Mouse (Mus musculus) CH12.LX (cell line): ENCODE data around the gene Fcrl1. TPM values are rescaled to one million over a fixed set of nuclear protein-coding genes. Genes with fewer than 3 reads are reported as not detected.
A peak's percentile ranks its signal among the peaks of the same experiment; 100 is the strongest.

Experiments used
- DNase-seq: peaks from one replicate; pipeline ENCODE4 v3.0.0-alpha.2; 2013; ENCODE audit errors: extremely low read depth
- H3K27ac ChIP-seq: 2 replicates; pipeline ENCODE4 v1.5.1; 2012; ENCODE audit warnings: low read depth, mild to moderate bottlenecking, control low read depth, moderate library complexity; ENCODE audit not compliant: insufficient read depth
- H3K27me3 ChIP-seq: replicated peaks from 2 replicates; pipeline ENCODE3; 2012; ENCODE audit warnings: inconsistent platforms
- H3K36me3 ChIP-seq, 2 experiments: replicated peaks in 1 of 2; 2 replicates each; pipeline versions ENCODE3 to v1.6.1; 2012; ENCODE audit warnings: inconsistent platforms in 1 of 2, low read length in 1 of 2, mild to moderate bottlenecking in 1 of 2, mixed read lengths in 1 of 2, moderate library complexity in 1 of 2; ENCODE audit not compliant: control insufficient read depth in 1 of 2, insufficient read depth in 1 of 2
- H3K4me1 ChIP-seq, 2 experiments: 2 replicates each; pipeline ENCODE4 v1.6.1; 2012; ENCODE audit warnings: inconsistent platforms in 1 of 2, moderate library complexity in 1 of 2; ENCODE audit not compliant: insufficient read depth in 2 of 2, control insufficient read depth in 1 of 2
- H3K4me2 ChIP-seq: 2 replicates; pipeline ENCODE4 v1.6.1; 2012; ENCODE audit warnings: low read depth, mild to moderate bottlenecking, control low read depth; ENCODE audit not compliant: poor library complexity, insufficient read depth, severe bottlenecking
- H3K4me3 ChIP-seq, 3 experiments: fragments of 150-350 bp in 1 of 3; sonication (generic) in 1 of 3; replicated peaks in 1 of 3; 2 replicates each; pipeline versions ENCODE3 to v1.5.1; 2011 to 2012; ENCODE audit warnings: low read depth in 2 of 3, low read length in 2 of 3, mild to moderate bottlenecking in 2 of 3, moderate library complexity in 2 of 3, control low read depth in 1 of 3, improper control_type of control experiment in 1 of 3, inconsistent platforms in 1 of 3, mixed read lengths in 1 of 3; ENCODE audit not compliant: poor library complexity in 1 of 3
- H3K79me2 ChIP-seq: replicated peaks from 2 replicates; pipeline ENCODE4 v1.6.1; 2012; ENCODE audit warnings: mild to moderate bottlenecking, moderate library complexity; ENCODE audit not compliant: control insufficient read depth, poor library complexity, insufficient read depth, severe bottlenecking; ENCODE audit errors: extremely low read depth
- H3K9ac ChIP-seq: 2 replicates; pipeline ENCODE4 v1.6.1; 2012; ENCODE audit warnings: low read depth, mild to moderate bottlenecking, control low read depth, moderate library complexity; ENCODE audit not compliant: insufficient read depth
- H3K9me3 ChIP-seq: replicated peaks from 2 replicates; pipeline ENCODE3; 2012; ENCODE audit warnings: low read length, inconsistent platforms, mixed read lengths
- BHLHE40 ChIP-seq: IDR thresholded peaks from 2 replicates; pipeline ENCODE4 v1.6.1; 2011; ENCODE audit warnings: mild to moderate bottlenecking, low read depth, low read length, improper control_type of control experiment
- CHD2 ChIP-seq: IDR thresholded peaks from 2 replicates; pipeline ENCODE4 v1.6.1; 2011; ENCODE audit warnings: low read length, improper control_type of control experiment
- CTCF ChIP-seq, 2 experiments: IDR thresholded peaks in 1 of 2; conservative IDR thresholded peaks in 1 of 2; 2 replicates each; pipeline ENCODE4 v1.5.1; 2011 to 2012; ENCODE audit warnings: low read depth in 2 of 2, low read length in 2 of 2, improper control_type of control experiment in 1 of 2, inconsistent platforms in 1 of 2, mild to moderate bottlenecking in 1 of 2, moderate library complexity in 1 of 2
- E2F4 ChIP-seq: IDR thresholded peaks from 2 replicates; pipeline ENCODE4 v1.6.1; 2011; ENCODE audit warnings: low read depth, low read length, improper control_type of control experiment; ENCODE audit not compliant: insufficient replicate concordance
- ELF1 ChIP-seq: IDR thresholded peaks from 2 replicates; pipeline ENCODE4 v1.6.1; 2014; ENCODE audit warnings: low read depth, mild to moderate bottlenecking, inconsistent platforms, low read length, improper control_type of control experiment
- EP300 ChIP-seq: IDR thresholded peaks from 2 replicates; pipeline ENCODE4 v1.6.1; 2011; ENCODE audit warnings: low read length, improper control_type of control experiment
- ETS1 ChIP-seq: conservative IDR thresholded peaks from 2 replicates; pipeline ENCODE4 v1.6.1; 2012; ENCODE audit warnings: low read depth, mild to moderate bottlenecking, inconsistent platforms, low read length, improper control_type of control experiment, moderate library complexity
- IRF4 ChIP-seq: IDR thresholded peaks from 2 replicates; pipeline ENCODE4 v1.6.1; 2014; ENCODE audit warnings: low read depth, mild to moderate bottlenecking, inconsistent platforms, low read length, improper control_type of control experiment
- JUN ChIP-seq: IDR thresholded peaks from 2 replicates; pipeline ENCODE4 v1.6.1; 2011; ENCODE audit warnings: low read depth, mild to moderate bottlenecking, low read length, improper control_type of control experiment, moderate library complexity; ENCODE audit not compliant: insufficient read depth
- JUND ChIP-seq: conservative IDR thresholded peaks from 2 replicates; pipeline ENCODE4 v1.6.1; 2011; ENCODE audit warnings: low read depth, low read length, improper control_type of control experiment
- KAT2A ChIP-seq: IDR thresholded peaks from 2 replicates; pipeline ENCODE4 v1.6.1; 2012; ENCODE audit warnings: low read length, improper control_type of control experiment, inconsistent platforms; ENCODE audit not compliant: insufficient replicate concordance
- MAX ChIP-seq: IDR thresholded peaks from 2 replicates; pipeline ENCODE4 v1.6.1; 2011; ENCODE audit warnings: low read length, improper control_type of control experiment
- MAZ ChIP-seq: IDR thresholded peaks from 2 replicates; pipeline ENCODE4 v1.6.1; 2012; ENCODE audit warnings: low read depth, mild to moderate bottlenecking, inconsistent platforms, low read length, improper control_type of control experiment, moderate library complexity
- MEF2A ChIP-seq: IDR thresholded peaks from 2 replicates; pipeline ENCODE4 v1.6.1; 2014; ENCODE audit warnings: low read depth, mild to moderate bottlenecking, inconsistent platforms, low read length, improper control_type of control experiment, borderline replicate concordance
- MXI1 ChIP-seq: IDR thresholded peaks from 2 replicates; pipeline ENCODE4 v1.6.1; 2011; ENCODE audit warnings: mild to moderate bottlenecking, low read depth, low read length, improper control_type of control experiment
- MYC ChIP-seq: IDR thresholded peaks from 2 replicates; pipeline ENCODE4 v1.6.1; 2011; ENCODE audit warnings: low read depth, mild to moderate bottlenecking, improper control_type of control experiment, low read length
- NELFE ChIP-seq: IDR thresholded peaks from 2 replicates; pipeline ENCODE4 v1.6.1; 2011; ENCODE audit warnings: low read depth, low read length, improper control_type of control experiment
- NRF1 ChIP-seq: IDR thresholded peaks from 2 replicates; pipeline ENCODE4 v1.6.1; 2014; ENCODE audit warnings: low read depth, mild to moderate bottlenecking, inconsistent platforms, low read length, improper control_type of control experiment, moderate library complexity
- POLR2A ChIP-seq: IDR thresholded peaks from 2 replicates; pipeline ENCODE4 v1.6.1; 2011; ENCODE audit warnings: low read depth, mild to moderate bottlenecking, improper control_type of control experiment, low read length
- POLR2AphosphoS2 ChIP-seq: IDR thresholded peaks from 2 replicates; pipeline ENCODE4 v1.6.1; 2011; ENCODE audit warnings: low read depth, low read length, improper control_type of control experiment
- SIN3A ChIP-seq: IDR thresholded peaks from 2 replicates; pipeline ENCODE4 v1.6.1; 2012; ENCODE audit warnings: low read length, improper control_type of control experiment, inconsistent platforms
- TCF12 ChIP-seq: IDR thresholded peaks from 2 replicates; pipeline ENCODE4 v1.6.1; 2014; ENCODE audit warnings: low read depth, mild to moderate bottlenecking, inconsistent platforms, low read length, improper control_type of control experiment
- USF1 ChIP-seq: IDR thresholded peaks from 2 replicates; pipeline ENCODE4 v1.6.1; 2014; ENCODE audit warnings: low read depth, mild to moderate bottlenecking, inconsistent platforms, low read length, improper control_type of control experiment
- ZC3H11A ChIP-seq: IDR thresholded peaks from 2 replicates; pipeline ENCODE4 v1.6.1; 2012; ENCODE audit warnings: low read depth, mild to moderate bottlenecking, inconsistent platforms, low read length, improper control_type of control experiment
- ZMIZ1 ChIP-seq: IDR thresholded peaks from 2 replicates; pipeline ENCODE4 v1.6.1; 2012; ENCODE audit warnings: low read depth, mild to moderate bottlenecking, inconsistent platforms, low read length, improper control_type of control experiment
- dilution Hi-C: fragments of 300-500 bp; cut with MboI; formaldehyde crosslinking; loops from 2 replicates; pipeline ENCODE4 v1.14.3; 2020; ENCODE audit warnings: low sequenced_read_pairs; ENCODE audit not compliant: extremely low pct_unique_long_range_greater_than_20kb, extremely low pct_ligation_motif_present
- in situ Hi-C: fragments of 300-500 bp; cut with MboI; formaldehyde crosslinking; loops from 3 replicates; pipeline ENCODE4 v1.14.3; 2019; ENCODE audit warnings: low sequenced_read_pairs, low pct_ligation_motif_present, low pct_unique_long_range_greater_than_20kb, mixed read lengths
- polyA plus RNA-seq: library from polyadenylated mRNA; unstranded; fragments of >175 nt; gene quantifications from 2 replicates; pipeline ENCODE4 v1.2.1, GENCODE M21; 2012; ENCODE audit warnings: low read depth; ENCODE audit not compliant: insufficient read length
- total RNA-seq, 2 experiments: library from RNA; depleted of rRNA; stranded (reverse); fragments of 300-350 nt in 1 of 2; fragments of >200 nt in 1 of 2; gene quantifications; 2 replicates each; pipeline ENCODE4 v1.2.3; 2012 to 2014

Gene Fcrl1
- total and polyA plus RNA-seq, 3 experiments = 20.6 to 50.1 (median 45.2) TPM

DNA sequence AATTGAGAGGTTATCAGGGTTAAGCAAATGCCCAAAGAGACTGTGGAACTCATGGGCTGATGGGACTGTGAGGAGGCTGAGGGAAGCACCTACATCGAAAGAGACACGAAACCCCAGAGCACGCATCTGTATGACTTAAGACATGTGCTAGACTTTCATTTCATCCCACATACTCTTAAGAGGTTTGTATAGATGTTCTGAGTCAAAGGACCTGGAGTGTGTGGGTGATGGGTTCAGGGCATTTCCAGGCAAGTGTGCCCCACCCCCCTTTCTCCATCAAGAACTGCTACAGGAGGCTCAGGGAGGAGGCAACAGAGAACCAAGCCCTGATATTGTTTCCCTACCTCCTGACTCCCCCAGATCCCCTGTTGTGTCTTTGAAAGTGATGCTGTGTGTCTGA, 7.1 kb downstream of the Fcrl1 start:
- no peaks in the 10 kb centered on the region for H3K79me2 ChIP-seq
- peak; percentile 70; the same call in 1 of the 2 replicates for TF ChIP-seq MYC
- TF ChIP-seq ETS1 = no peak
- TF ChIP-seq JUN = no peak
- peak; percentile 66; the same call in 1 of the 2 replicates for TF ChIP-seq CHD2
- TF ChIP-seq ELF1 = no peak
- no peak for TF ChIP-seq POLR2A
- no peak for TF ChIP-seq NELFE
- peak; percentile 18; the same call in 1 of the 2 replicates for TF ChIP-seq IRF4
- TF ChIP-seq CTCF (conservative IDR thresholded peaks at IDR 0.05 in 1 of 2, IDR thresholded peaks at IDR 0.05 in 1 of 2; ENCODE audit: low read depth in 2 of 2, low read length in 2 of 2) = no peak
- TF ChIP-seq MAX = peak; percentile 67; the same call in 1 of the 2 replicates
- TF ChIP-seq MXI1 = no peak
- TF ChIP-seq ZC3H11A = no peak
- TF ChIP-seq EP300 = 0 out of 2 replicates have a peak, but pooled peaks have one; percentile 24
- no peak for TF ChIP-seq JUND
- no peak for TF ChIP-seq MEF2A
- TF ChIP-seq BHLHE40 = peak; percentile 56
- TF ChIP-seq E2F4 = no peak
- no peak for TF ChIP-seq MAZ
- no peak for TF ChIP-seq KAT2A
- no peak for TF ChIP-seq USF1
- TF ChIP-seq SIN3A = no peak
- H3K4me2 ChIP-seq = no peak overlapping the region
- no peaks in the 10 kb centered on the region for H3K9me3 ChIP-seq
- peaks cover 5 to 43% of the 10 kb centered on the region in 2 experiments for H3K36me3 ChIP-seq
- no peaks in the 10 kb centered on the region for H3K27me3 ChIP-seq
- H3K4me1 ChIP-seq = peaks cover 29 to 74% of the 10 kb centered on the region in 2 experiments
- in situ Hi-C loops = no loop called here
- dilution Hi-C loops = no loop called here
- no peak overlapping the region for H3K4me3 ChIP-seq
- DNase-seq = no peak
- H3K27ac ChIP-seq = peak overlapping the region; percentile 63; the same call in 1 of the 2 replicates
- no peak overlapping the region for H3K9ac ChIP-seq

DNA sequence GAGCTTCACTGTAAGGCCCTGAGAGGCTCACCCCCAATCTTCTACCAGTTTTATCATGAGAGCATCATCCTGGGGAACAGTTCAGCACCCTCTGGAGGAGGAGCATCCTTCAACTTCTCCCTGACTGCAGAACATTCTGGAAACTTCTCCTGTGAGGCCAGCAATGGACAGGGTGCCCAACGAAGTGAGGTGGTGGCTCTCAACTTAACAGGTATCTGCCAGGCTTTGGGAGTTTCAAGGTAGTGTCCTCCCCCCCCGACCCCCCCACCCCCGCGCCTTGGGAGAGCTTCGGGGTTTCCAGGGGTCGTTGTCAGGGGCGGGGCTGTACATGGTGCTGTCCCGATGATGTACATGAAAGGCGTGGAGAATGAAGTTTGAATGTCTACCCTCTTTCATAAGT, 8.9 kb downstream of the Fcrl1 start:
- H3K4me3 ChIP-seq = no peak overlapping the region
- H3K27ac ChIP-seq = peak overlapping the region; percentile 72; the same call in 1 of the 2 replicates
- dilution Hi-C loops (no loop called here), in situ Hi-C loops (no loop called here)
- TF ChIP-seq TCF12 = 0 out of 2 replicates have a peak, but pooled peaks have one; percentile 23
- TF ChIP-seq SIN3A = 0 out of 2 replicates have a peak, but pooled peaks have one; percentile 23
- peak; percentile 62; the same call in 1 of the 2 replicates for TF ChIP-seq MAZ
- TF ChIP-seq ETS1 = 0 out of 2 replicates have a peak, but pooled peaks have one; percentile 17
- TF ChIP-seq ZMIZ1 = no peak
- TF ChIP-seq IRF4 = 0 out of 2 replicates have a peak, but pooled peaks have one; percentile 7
- TF ChIP-seq NRF1 = no peak
- no peak for TF ChIP-seq POLR2AphosphoS2
- DNase-seq = peak; percentile 57
- no peaks in the 10 kb centered on the region for H3K27me3 ChIP-seq
- H3K4me1 ChIP-seq = peaks cover 28 to 69% of the 10 kb centered on the region in 2 experiments
- H3K9ac ChIP-seq = no peak overlapping the region
- H3K79me2 ChIP-seq = no peaks in the 10 kb centered on the region
- H3K4me2 ChIP-seq = peak overlapping the region; percentile 35; the same call in 1 of the 2 replicates
- H3K36me3 ChIP-seq = peaks cover 18 to 61% of the 10 kb centered on the region in 2 experiments
- H3K9me3 ChIP-seq = no peaks in the 10 kb centered on the region
